Mouse (Mus musculus): ENCODE results near the gene Lrrc4b. TPM values are rescaled to one million over a fixed set of nuclear protein-coding genes. Genes with fewer than 3 reads are reported as not detected.

The Lrrc4b gene
- total and polyA plus RNA-seq, 2 experiments from 2014 or later: 22.2 to 391 TPM

- H3K36me3 ChIP-seq (ENCODE audit: insufficient read depth): no peaks in the 10 kb centered on the region
- DNase-seq: no peak
- no peak for TF ChIP-seq CTCF (IDR thresholded peaks at IDR 0.05; ENCODE audit: low read depth)
- H3K27ac ChIP-seq (ENCODE audit: low read depth, low read length): no peak overlapping the region
- ATAC-seq: no peak
- WGBS: 38% methylated on average over 6 of the region's 6 CpGs
- H3K9ac ChIP-seq: no peak overlapping the region
- no peaks in the 10 kb centered on the region for H3K9me3 ChIP-seq (ENCODE audit: low read length)
- no peak overlapping the region for H3K4me2 ChIP-seq (ENCODE audit: low read depth)
- H3K27me3 ChIP-seq (ENCODE audit: insufficient read depth, low read length): peaks cover 2% of the 10 kb centered on the region; the same call in 1 of the 2 replicates
- H3K4me1 ChIP-seq (ENCODE audit: insufficient read depth): peaks cover 26% of the 10 kb centered on the region
- H3K4me3 ChIP-seq (ENCODE audit: low read depth, low read length): no peak overlapping the region
These were observed 43.2 kb downstream of the Lrrc4b start for GRCm38 (mm10) chr7:44471880-44472557.

- Histone ChIP-seq H3K9me3 (ENCODE audit: low read length) (no peaks in the 10 kb centered on the region), H3K27ac (ENCODE audit: low read depth, low read length) (no peak overlapping the region), H3K27me3 (ENCODE audit: insufficient read depth, low read length) (peaks cover 7% of the 10 kb centered on the region; the same call in 1 of the 2 replicates), H3K4me2 (ENCODE audit: low read depth) (no peak overlapping the region), H3K4me1 (ENCODE audit: insufficient read depth) (peaks cover 26% of the 10 kb centered on the region), H3K4me3 (ENCODE audit: low read depth, low read length) (no peak overlapping the region), H3K36me3 (ENCODE audit: insufficient read depth) (no peaks in the 10 kb centered on the region), H3K9ac (no peak overlapping the region)
- no peak for TF ChIP-seq CTCF (IDR thresholded peaks at IDR 0.05; ENCODE audit: low read depth)
- no peak for ATAC-seq
- WGBS: 7% methylated on average over 1 of the region's 1 CpGs
- no peak for DNase-seq
These were observed 43.7 kb downstream of the Lrrc4b start for GRCm38 (mm10) chr7:44472558-44472885.

GRCm38 (mm10) chr7:44472961-44473646 lies 44.3 kb downstream of the Lrrc4b start:
- DNase-seq (no peak), ATAC-seq (no peak)
- no peak overlapping the region for H3K27ac ChIP-seq (ENCODE audit: low read depth, low read length)
- H3K4me2 ChIP-seq (ENCODE audit: low read depth): no peak overlapping the region
- peaks cover 26% of the 10 kb centered on the region for H3K4me1 ChIP-seq (ENCODE audit: insufficient read depth)
- no peaks in the 10 kb centered on the region for H3K36me3 ChIP-seq (ENCODE audit: insufficient read depth)
- no peak for TF ChIP-seq CTCF (IDR thresholded peaks at IDR 0.05; ENCODE audit: low read depth)
- H3K27me3 ChIP-seq (ENCODE audit: insufficient read depth, low read length): peaks cover 9% of the 10 kb centered on the region; the same call in 1 of the 2 replicates
- 64% methylated on average over 9 of the region's 9 CpGs for WGBS
- no peak overlapping the region for H3K9ac ChIP-seq
- H3K4me3 ChIP-seq (ENCODE audit: low read depth, low read length): no peak overlapping the region
- no peaks in the 10 kb centered on the region for H3K9me3 ChIP-seq (ENCODE audit: low read length)

GRCm38 (mm10) chr7:44474419-44474818 lies 45.6 kb downstream of the Lrrc4b start:
- 13% methylated on average over 3 of the region's 4 CpGs for whole genome bisulfite sequencing
- H3K4me1 ChIP-seq (ENCODE audit: insufficient read depth): peaks cover 17% of the 10 kb centered on the region
- H3K4me3 ChIP-seq (ENCODE audit: low read depth, low read length): no peak overlapping the region
- DNase-seq (peak; percentile 57), ATAC-seq (peak; percentile 81)
- H3K9me3 ChIP-seq (ENCODE audit: low read length): no peaks in the 10 kb centered on the region
- peaks cover 9% of the 10 kb centered on the region; the same call in 1 of the 2 replicates for H3K27me3 ChIP-seq (ENCODE audit: insufficient read depth, low read length)
- no peak overlapping the region for H3K4me2 ChIP-seq (ENCODE audit: low read depth)
- no peak overlapping the region for H3K9ac ChIP-seq
- peak overlapping the region; percentile 50 for H3K27ac ChIP-seq (ENCODE audit: low read depth, low read length)
- no peak for TF ChIP-seq CTCF (IDR thresholded peaks at IDR 0.05; ENCODE audit: low read depth)
- H3K36me3 ChIP-seq (ENCODE audit: insufficient read depth): no peaks in the 10 kb centered on the region

GRCm38 (mm10) chr7:44475046-44475614 lies 46.3 kb downstream of the Lrrc4b start:
- no peak overlapping the region for H3K9ac ChIP-seq
- peak; percentile 26; the same call in 1 of the 2 replicates for ATAC-seq
- H3K4me2 ChIP-seq (ENCODE audit: low read depth): no peak overlapping the region
- TF ChIP-seq CTCF (IDR thresholded peaks at IDR 0.05; ENCODE audit: low read depth): no peak
- H3K27ac ChIP-seq (ENCODE audit: low read depth, low read length): peak overlapping the region; percentile 45; the same call in 1 of the 2 replicates
- H3K4me3 ChIP-seq (ENCODE audit: low read depth, low read length): no peak overlapping the region
- H3K4me1 ChIP-seq (ENCODE audit: insufficient read depth): peaks cover 17% of the 10 kb centered on the region
- H3K9me3 ChIP-seq (ENCODE audit: low read length): no peaks in the 10 kb centered on the region
- DNase-seq: no peak
- WGBS: 28% methylated on average over 5 of the region's 5 CpGs
- no peaks in the 10 kb centered on the region for H3K36me3 ChIP-seq (ENCODE audit: insufficient read depth)
- peaks cover 9% of the 10 kb centered on the region; the same call in 1 of the 2 replicates for H3K27me3 ChIP-seq (ENCODE audit: insufficient read depth, low read length)

- H3K36me3 ChIP-seq (ENCODE audit: insufficient read depth): no peaks in the 10 kb centered on the region; the same call in none of the 2 replicates
- H3K9me3 ChIP-seq (ENCODE audit: low read length): no peaks in the 10 kb centered on the region
- no peak for DNase-seq
- H3K27me3 ChIP-seq (ENCODE audit: insufficient read depth, low read length): peaks cover 7% of the 10 kb centered on the region; the same call in 1 of the 2 replicates
- no peak overlapping the region for H3K4me3 ChIP-seq (ENCODE audit: low read depth, low read length)
- WGBS: 81% methylated on average over 3 of the region's 3 CpGs
- no peak for TF ChIP-seq CTCF (IDR thresholded peaks at IDR 0.05; ENCODE audit: low read depth)
- no peak overlapping the region for H3K27ac ChIP-seq (ENCODE audit: low read depth, low read length)
- H3K4me1 ChIP-seq (ENCODE audit: insufficient read depth): no peaks in the 10 kb centered on the region
- no peak for ATAC-seq
- no peak overlapping the region for H3K9ac ChIP-seq
- H3K4me2 ChIP-seq (ENCODE audit: low read depth): no peak overlapping the region
These were observed 54.1 kb downstream of the Lrrc4b start for GRCm38 (mm10) chr7:44482836-44483435.
